Mouse (Mus musculus): ENCODE results near the gene Olfr108.

Olfr108 gene

GRCm38 (mm10) chr17:37445180-37445579 is at the start of gene Olfr108:
TSS of gene Olfr108 (plus strand) at chr17:37445480.
- DNase-seq (ENCODE audit: extremely low spot score): no peak

GRCm38 (mm10) chr17:37398926-37399325 is 46.4 kb upstream of the Olfr108 start, which contains the start of gene Olfr107:
TSS of gene Olfr107 (plus strand) at chr17:37399226.
- no peak for DNase-seq (ENCODE audit: extremely low spot score)

- no peak for DNase-seq (ENCODE audit: extremely low spot score)
Measured at GRCm38 (mm10) chr17:37413380-37413779, 31.9 kb upstream of the Olfr108 start.

GRCm38 (mm10) chr17:37458616-37459015 is 13.3 kb downstream of the Olfr108 start, which contains the start of gene Olfr109:
TSS of gene Olfr109 (plus strand) at chr17:37458916.
- DNase-seq (ENCODE audit: extremely low spot score): no peak

GRCm38 (mm10) chr17:37483452-37483851 is 38.2 kb downstream of the Olfr108 start, which contains the start of gene H2-M2:
TSS of gene H2-M2 (minus strand) at chr17:37483552.
- DNase-seq (ENCODE audit: extremely low spot score): no peak

- DNase-seq (ENCODE audit: extremely low spot score): no peak
Measured at GRCm38 (mm10) chr17:37491930-37492518, 46.7 kb downstream of the Olfr108 start, which contains the start of gene Olfr110. TSS of gene Olfr110 (plus strand) at chr17:37492468.

All from embryo, embryonic 9.5 days (tissue).